Mouse (Mus musculus): Measurements from ENCODE around the gene Slamf9.

The Slamf9 gene

GRCm38 (mm10) chr1:172475054-172475741 lies at the start of gene Slamf9:
Gene Slamf9 (plus strand): TSS chr1:172475358.
- DNase-seq (ENCODE audit: low read depth, low spot score), result no peak

DNA sequence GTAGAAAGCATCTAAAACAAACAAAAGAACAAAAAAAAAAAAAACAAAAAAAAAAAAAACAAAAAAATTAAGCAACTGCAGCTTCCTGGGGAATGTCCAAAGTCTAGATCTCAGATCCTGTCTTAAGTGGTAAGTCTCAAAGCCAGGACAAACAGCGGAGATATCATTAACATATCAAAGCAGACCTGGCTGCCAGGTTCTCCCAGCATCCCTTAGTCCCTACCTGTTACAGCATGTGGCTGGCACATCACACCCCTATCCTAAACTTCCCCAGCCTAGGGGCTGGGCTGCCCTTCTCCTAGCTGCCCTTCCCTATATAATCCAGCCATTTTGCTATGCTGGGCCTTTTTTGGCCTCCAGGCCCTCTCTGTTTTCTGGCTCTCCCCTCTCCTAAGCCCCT lies 48.7 kb upstream of the Slamf9 start:
- DNase-seq (ENCODE audit: low read depth, low spot score), result no peak

GRCm38 (mm10) chr1:172427841-172428240 lies 47.3 kb upstream of the Slamf9 start:
- DNase-seq (ENCODE audit: low read depth, low spot score), result no peak

GRCm38 (mm10) chr1:172428614-172429013 lies 46.5 kb upstream of the Slamf9 start:
- no peak for DNase-seq (ENCODE audit: low read depth, low spot score)

- no peak for DNase-seq (ENCODE audit: low read depth, low spot score)
These were observed 44.4 kb upstream of the Slamf9 start for GRCm38 (mm10) chr1:172430731-172431220.

DNA sequence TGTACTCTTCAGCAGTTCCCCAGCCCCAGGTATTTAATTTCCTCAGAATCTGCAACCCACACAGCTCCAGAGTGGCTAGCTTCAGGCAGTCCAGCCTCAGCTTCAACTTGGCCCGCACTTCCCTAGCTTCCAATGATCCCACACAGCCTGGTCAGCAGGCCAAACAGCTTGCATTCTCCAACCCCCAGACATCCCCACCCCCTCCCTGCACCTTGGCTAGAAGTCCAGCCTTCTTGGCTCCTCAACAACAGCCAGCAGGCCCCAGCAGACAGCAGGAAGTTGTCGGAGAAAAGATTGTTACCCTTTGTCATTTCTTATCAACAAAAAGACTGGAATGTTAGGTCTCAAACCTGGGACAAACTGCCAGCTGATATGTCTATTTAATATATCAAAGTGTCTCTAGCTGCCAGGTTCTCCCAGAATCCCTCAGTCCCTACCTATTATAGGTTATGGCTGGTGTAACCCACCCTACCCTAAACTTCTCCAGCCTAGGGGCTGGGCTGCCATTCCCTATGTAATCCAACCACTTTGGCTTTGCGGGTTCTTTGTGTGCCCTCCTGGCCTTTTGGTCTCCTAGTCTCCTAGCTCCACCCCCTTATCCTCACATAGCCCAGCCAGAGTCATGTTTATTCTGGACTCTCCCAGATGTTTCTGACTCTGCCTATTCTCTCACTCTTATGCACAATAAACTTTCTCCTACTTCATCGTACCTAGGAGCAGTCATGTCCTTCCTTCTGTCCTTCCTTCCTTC lies 43.1 kb upstream of the Slamf9 start:
- no peak for DNase-seq (ENCODE audit: low read depth, low spot score)

DNA sequence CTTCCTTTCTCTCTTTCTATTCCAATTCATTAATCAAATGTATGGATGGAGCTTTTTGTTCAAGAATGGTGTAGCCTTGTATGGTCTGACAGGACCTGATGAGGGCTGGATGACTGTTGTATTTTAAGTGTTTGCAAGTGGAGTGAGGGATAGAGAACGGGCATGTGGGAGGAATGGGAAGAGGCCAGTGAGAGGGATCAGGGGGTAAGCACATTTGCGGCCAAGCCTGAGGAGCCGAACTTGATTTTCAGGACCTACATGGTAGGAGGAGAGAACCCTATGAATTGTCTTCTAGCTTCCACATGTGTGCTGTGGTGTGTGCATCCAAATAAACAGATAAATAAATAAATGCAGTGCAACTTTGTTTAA lies 42.6 kb upstream of the Slamf9 start:
- no peak for DNase-seq (ENCODE audit: low read depth, low spot score)

DNA sequence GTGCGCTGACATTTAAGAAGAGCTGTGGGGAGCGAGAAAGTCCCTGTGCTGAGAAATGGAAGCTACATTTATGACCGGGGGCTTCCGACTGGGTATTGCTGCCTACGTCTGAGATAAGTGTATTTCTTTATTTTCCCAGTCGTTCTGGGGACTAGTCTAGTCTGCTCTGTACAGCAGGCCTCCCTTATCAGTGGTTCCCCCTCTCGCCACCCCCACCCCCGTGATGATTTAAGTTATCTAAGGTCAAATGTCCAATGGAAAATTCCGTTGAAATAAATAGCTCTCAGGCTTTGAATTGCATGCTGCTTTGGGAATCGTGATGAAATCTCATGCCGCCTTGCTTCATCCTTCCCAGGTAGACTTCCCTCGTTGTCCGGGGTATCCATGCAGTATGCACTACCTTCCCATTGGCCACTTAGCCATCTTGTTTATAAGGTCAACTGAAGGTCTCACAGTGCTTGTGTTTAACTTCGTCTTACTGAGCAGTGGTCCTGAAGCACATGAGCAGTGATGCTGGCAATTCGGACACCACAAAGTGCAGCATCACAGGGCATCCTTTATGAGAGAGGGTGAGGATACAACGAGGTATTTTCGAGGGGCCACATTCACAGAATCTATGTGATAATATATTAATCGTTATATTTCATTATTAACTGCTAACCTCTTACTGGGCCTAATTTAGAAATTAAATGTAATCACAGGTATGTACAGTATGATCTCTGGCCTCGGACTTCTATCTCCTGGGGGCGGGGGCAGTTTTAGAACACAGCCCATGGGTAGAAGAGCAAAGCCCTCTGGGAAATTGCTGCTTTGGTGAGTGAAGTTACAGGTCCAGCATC lies 41.9 kb upstream of the Slamf9 start:
- no peak for DNase-seq (ENCODE audit: low read depth, low spot score)

DNA sequence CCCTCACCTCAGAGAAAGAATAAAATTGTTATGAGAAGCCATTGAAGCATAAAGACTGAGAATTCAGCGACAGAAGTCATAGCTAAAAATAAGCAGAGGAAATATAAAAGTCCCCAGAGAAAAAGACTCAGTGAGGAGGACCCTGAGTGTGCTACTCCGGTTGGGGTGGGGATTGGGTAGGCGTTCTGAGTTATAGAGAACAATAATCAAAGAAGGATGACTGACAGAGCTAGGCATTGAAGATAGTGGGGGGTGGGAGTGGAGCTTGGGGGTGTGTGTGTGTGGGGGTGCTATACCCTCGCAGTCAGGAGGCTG lies 41.4 kb upstream of the Slamf9 start:
- no peak for DNase-seq (ENCODE audit: low read depth, low spot score)

- DNase-seq (ENCODE audit: low read depth, low spot score), result no peak
These were observed 38.4 kb upstream of the Slamf9 start for GRCm38 (mm10) chr1:172436785-172437184.

GRCm38 (mm10) chr1:172438621-172439020 lies 36.5 kb upstream of the Slamf9 start:
- DNase-seq (ENCODE audit: low read depth, low spot score), result no peak

DNA sequence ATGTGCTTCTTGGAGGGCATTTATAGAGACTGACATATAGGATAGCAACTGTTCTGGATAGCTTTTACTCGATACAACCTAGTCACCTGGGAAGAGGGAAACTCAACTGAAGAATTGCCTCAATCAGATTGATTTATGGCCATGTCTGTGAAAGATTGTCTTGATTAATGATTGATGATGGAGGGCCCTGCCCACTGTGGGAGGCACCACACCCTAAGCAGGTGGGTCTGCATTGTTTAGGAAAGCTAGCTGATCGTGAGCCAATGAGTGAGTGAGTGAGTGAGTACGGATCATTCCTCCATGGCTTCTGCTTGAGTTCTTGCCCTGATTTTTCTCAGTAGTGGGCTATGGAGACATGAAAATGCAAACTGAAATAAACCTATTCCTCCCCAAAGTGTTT lies 34.6 kb upstream of the Slamf9 start:
- no peak for DNase-seq (ENCODE audit: low read depth, low spot score)

- DNase-seq (ENCODE audit: low read depth, low spot score), result no peak
These were observed 33.2 kb upstream of the Slamf9 start for GRCm38 (mm10) chr1:172441935-172442445.

DNA sequence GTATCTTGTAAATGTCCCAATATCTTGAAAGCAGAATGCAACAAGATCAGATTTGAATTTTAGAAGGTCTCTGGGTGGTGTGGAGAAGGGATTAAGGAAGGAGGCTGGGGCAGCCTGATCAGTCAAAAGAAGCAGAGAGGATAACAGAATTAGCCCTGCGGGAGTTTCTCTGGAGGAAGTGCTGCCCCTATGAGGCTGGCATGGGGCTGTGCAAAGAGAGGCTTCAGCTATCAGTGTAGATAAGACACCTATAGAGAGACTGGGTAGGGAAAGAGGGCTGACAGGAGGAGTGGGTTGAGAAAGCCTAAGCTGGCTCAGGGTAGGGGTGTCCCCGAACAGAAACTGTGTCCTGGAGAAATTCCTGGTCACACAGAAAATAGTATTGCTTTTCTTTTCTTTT lies 24.9 kb upstream of the Slamf9 start:
- no peak for DNase-seq (ENCODE audit: low read depth, low spot score)

GRCm38 (mm10) chr1:172450848-172451470 lies 24.2 kb upstream of the Slamf9 start:
- no peak for DNase-seq (ENCODE audit: low read depth, low spot score)

DNA sequence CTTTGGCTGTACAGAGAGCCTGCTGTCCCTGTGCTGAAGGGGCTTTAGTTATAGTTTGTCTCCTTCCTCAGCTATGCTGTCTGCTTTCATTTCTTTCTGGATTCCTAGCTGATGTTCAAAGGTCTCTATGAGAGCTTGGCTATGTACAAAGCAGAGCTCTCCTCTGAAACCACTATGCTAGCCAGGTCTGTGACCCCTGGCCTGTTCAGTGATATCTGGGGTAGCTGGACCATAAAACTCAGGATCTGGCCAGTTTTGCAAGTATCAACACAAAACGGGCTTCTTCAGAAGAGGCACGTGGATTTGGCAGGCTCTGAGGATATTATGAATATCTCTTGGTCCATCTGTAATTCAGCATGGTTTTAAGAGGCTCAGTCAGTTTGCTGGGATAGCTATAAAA lies 22.2 kb upstream of the Slamf9 start:
- no peak for DNase-seq (ENCODE audit: low read depth, low spot score)

- no peak for DNase-seq (ENCODE audit: low read depth, low spot score)
These were observed 21.3 kb upstream of the Slamf9 start for GRCm38 (mm10) chr1:172453810-172454209.

DNA sequence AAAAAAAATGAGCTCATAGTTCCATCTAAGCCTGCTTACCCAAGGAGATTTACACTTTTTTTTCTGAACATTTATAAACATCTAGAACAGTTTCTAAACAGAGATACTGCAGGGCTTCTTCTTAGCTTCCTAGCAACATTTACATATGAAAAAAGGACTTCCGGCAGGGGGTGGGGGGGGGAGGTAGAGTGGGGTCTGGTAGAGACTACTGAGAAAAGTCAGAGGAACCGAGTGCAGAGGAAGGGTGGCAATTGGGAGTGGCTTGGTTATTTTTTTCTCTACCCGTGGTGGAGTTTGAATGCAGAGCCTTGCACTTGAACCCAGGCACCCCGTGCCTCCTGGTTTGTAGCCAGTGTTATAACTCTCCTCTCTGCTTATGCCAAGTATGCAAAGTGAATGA lies 19.7 kb upstream of the Slamf9 start:
- DNase-seq (ENCODE audit: low read depth, low spot score), result no peak

DNA sequence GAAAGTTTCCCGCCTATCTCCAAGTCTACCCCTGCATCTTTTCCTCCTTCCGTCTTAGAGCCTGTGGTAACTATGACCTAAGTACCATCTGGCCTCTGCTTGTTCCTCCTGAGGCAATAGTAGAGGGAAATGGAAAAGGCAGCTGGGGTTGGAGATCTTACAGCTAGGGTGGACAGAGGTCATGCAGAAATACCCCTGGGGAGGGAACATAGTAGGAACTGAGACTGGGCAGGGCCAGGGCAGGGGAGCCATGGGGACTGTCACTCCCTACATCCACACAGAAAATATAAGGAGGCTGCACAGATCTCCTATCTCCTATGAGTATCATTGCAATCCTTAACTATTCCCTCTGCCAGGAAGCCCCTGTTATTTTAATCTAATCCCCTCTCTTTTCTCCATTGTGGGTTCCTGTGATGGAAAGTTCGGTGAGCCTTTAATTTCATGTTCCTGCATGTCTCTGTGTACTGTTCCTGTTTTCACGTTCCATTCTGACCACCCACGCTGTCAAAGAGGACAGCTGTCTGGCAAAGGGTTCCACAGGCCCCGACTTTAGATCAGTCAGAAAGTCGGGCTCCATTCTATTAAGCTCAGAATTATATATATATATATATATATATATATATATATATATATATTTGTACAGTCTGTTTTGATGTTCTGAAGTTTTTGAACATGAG lies 19.0 kb upstream of the Slamf9 start:
- DNase-seq (ENCODE audit: low read depth, low spot score), result no peak

DNA sequence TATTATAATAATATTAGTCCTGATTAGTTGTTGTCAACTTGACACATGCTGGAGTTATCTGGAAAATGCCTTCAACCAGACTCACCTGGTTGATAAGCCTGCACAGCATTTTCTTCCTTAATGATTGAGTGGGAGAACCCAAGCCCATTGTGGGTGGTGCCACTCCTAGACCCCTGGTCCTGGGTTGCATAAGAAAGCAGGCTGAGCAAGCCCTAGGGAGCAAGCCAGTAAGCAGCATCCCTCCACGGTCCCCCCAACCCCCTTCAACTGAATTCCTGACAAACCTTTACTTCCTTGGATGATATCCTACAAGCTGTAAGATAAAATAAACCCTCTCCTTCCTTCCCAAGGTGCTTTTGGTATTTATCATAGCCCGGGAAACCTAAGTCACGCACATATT lies 18.0 kb upstream of the Slamf9 start:
- DNase-seq (ENCODE audit: low read depth, low spot score), result no peak

GRCm38 (mm10) chr1:172458041-172458440 lies 17.1 kb upstream of the Slamf9 start:
- no peak for DNase-seq (ENCODE audit: low read depth, low spot score)

All from embryo, embryonic 11.5 days (tissue).